Mouse (Mus musculus) ES-CJ7 (cell line): ENCODE measurements at regions not wholly inside any gene's neighbourhood (a gene's known extent, or its start where the extent isn't known, plus 50 kb on each side); places are given as distances from the start of the nearest gene placed in this dataset.

Source experiments
- DNase-seq: peaks from one replicate; pipeline ENCODE4 v3.0.0; 2011; ENCODE audit warnings: low read depth, low spot score

DNA sequence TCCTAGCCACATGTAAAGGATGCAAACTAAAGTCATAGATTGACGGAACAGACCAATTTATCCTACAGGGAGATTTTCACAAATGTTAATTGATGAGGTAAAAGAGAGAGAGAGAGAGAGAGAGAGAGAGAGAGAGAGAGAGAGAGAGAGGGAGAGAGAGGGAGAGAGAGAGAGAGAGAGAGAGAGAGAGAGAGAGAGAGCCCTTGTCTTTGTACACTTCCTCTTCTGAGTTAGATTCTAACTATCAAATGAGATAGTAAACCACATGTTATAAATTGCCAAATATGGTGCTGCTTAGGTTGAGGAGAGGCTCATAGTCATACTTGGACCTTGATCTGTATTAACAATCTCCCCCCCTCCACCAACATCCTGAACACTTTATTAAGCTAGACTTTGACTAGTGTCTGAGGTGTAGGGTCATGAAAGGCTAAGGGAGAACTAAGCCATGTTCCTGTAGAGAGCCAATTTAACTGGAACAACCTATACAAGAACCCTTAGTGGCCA, 1412.2 kb downstream of the Gsdmc2 start:
- DNase-seq: no peak

DNA sequence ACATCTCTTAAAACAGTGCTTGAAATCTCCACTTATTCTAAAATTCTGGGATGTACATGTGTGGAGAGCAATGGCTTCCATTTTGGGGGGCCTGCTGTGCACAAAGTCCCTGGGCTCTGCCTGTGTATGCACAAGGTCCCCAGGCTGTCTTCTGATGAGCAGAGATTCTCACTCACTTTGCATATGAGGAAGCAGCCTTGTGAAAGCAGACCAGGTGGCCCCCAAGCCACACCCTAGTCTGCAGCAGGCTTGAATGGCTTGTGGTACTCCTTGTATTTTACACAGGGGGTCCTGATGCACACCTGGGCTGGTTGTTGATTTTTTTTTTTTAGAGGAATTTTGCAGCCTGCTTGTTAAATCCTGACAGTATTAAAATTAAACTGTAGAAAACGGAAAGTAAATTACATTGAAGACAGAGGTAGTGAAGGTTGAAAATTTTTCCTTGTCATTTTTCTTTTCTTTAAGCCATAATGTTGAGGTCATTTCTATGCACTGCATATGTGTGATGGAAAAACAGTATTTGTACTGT, 1413.8 kb downstream of the Gsdmc2 start:
- DNase-seq: peak; percentile 42

DNA sequence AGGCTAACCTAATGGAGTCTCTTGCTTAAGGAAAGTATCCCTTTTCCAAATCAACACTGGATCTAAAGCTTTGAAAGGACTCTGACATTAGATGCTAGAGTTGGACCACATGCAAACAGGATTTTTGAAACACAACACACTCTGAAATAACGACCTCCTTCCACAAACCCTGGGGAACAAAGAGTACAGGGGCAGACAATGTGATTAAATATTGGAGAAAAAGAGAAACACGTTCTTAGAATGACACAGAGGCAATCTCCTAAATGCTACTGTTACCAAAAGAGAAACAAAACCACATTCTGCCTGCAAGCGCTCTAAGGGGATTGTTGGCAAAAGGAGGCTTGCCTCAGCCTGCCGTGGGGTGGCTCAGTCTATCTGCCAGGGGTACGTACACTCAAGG, 1422.0 kb downstream of the Gsdmc2 start:
- no peak for DNase-seq

DNA sequence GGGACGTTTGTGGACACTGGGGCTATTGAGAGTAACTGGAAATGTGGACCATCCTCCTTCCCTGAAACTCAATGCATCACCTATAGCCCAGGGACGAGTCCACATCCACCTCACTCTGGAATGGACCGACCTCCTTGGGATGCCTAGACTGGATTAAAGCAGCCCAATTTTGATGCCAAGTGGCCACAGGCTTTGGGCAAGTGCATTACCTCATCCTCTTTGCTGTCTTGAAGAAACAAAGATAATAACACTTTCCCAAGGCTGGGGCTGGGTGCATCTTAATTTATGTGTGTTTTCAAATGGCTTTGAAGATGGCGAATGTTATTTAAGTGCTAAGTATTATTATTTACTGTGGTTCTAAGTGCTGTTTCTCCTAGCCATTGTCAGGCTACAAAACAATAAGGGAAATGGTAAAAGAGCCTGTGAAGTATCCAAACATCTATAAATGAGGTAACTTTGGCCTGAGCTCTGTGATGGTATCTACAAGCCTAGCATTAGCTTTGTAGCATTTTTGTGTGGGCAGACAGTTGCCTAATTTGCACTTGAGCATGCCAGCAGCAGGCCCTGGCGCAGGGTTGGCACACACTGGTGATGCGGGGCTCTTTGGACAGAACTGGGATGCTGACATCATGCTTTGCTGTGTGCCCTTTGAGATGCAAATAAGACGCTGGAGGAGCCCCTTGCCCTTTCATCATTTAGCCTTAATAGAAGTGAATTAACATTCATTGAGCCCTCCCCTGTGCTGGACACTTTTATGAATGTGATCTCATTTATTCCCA, 1423.7 kb downstream of the Gsdmc2 start:
- no peak for DNase-seq

DNA sequence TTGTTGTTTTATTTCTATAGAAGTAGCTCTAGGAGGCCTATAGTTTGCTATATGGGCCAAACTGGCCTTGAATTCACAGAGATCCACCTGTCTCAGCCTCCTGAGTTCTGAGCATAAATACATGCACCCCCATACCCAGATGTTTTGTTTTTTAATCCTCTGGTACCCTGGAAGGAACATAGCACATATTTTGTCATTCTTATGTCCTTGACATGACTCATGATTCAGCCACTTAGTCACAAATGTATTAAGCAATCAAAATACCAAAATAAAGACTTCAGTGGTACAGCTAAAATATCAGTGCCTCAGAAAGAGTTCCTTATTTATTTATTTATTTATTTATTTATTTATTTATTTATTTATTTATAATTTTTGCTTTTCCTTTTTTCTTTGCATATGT, 1428.3 kb downstream of the Gsdmc2 start:
- no peak for DNase-seq

DNA sequence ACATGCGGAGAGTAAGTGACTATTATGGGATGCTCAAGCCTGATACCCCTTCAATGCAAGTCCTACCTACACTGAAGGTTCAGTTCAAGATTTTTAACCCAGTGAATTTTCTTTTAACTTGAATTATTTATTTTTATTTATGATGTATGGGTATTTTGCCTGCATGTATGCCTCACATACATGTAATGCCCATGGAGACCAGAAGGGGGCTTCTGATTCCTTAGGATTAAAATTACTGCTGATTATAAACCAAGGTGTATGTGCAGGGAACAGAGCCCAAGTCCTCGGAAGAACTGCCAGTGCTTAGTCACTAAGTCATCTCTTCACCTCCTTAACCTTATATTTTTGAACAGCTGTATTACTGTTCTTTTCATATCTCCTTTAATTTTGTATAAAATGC, 1431.3 kb downstream of the Gsdmc2 start:
- DNase-seq: peak; percentile 10

DNA sequence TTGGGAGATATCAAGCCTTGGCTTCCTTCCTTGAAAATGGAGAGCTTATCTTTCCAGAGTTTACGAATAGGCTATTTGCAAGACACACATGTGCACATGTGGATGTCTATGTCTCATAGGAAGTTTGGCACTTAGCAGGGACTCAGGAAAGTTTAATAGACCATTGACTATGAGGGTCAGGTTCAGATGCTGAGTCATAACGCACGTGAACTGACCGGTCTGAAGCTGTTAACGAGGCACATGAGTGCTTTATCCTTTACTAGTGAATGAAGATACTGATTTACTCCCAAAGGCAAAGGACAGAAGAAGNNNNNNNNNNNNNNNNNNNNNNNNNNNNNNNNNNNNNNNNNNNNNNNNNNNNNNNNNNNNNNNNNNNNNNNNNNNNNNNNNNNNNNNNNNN, 1442.8 kb downstream of the Gsdmc2 start:
- DNase-seq: no peak

DNA sequence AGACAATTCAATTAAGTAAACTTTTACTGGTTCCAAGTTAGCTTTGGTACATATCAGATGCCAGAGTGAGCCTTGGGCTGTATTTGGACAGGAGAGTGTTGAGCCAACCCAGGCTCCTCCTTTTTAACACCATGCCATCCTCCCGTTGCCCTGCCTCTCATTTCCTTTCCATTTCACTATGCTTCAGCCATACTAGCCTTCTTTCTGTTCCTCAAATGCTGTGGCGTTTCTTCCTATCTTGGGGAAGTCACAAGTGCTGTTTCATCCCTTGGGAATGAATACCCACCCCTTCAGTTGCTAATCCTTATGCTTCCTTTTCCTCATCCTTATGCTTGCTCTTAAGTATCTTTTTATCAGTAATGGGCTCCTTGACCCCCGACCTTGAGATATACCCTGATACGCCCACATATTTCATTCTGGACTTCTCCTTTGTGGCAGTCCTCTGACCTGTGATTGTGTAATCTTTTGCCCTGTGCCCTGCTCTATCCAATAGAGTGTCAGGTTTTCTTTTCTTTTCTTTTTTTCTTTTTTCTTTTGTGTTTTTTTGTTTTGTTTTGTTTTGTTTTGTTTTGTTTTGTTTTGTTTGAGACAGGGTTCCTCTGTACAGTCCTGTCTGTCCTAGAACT, 1443.9 kb downstream of the Gsdmc2 start:
- DNase-seq: no peak

DNA sequence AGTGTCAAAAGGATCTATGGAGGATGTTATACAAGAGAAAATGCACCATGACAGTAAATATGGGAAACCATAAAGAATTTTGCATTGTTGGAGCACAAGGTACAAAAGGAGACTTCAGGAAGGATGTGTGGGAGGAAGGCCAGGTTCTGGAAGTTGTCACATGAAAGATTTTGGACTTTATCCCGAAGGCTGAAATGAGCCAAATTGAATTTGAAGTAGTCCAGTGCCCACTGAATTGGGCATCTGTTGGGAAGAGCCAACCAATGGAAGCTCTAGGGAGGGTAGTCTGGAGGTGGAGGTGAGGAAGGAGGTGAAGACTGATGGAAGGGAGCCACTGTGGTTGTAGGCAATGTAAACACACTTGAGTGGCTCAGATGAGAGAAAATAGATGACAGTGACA, 1445.6 kb downstream of the Gsdmc2 start:
- DNase-seq: no peak

DNA sequence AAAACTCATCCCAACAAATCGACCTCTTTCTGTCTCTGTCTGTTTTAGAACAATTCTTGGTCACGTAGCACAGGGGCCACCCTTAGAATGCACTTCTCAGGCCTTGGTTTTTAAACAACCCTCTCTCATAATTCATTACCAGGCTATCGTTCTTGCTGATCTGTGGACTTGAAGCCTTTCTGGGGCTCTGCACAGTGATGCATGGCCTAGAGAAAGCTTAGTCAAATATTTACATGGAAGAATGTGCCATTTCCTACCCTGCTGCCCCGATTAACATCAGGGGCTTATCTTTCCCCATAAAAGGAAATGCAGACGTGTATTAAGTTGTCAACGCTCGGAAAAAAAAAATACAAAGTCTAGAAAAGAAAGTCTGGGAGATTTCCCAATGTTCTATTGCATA, 1448.0 kb downstream of the Gsdmc2 start:
- DNase-seq: no peak

DNA sequence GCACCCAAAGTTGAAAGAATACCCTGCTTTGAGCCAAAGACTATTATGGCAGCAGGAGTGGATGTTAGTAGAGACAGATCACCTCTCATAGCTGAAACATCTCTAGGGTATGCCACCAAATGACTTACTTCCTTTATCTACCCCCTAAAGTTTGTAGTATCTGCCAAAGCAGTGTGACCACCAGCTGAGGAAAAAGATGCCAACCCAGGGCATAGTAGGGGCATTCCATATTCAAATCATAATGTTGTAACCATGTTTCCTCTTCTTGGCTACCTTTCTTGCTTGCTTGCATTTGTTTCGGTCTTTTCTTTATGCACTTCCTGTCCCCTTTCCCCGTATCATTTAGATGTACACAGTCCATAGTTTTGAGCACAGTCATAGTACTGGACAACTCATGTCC, 1449.6 kb downstream of the Gsdmc2 start:
- no peak for DNase-seq

DNA sequence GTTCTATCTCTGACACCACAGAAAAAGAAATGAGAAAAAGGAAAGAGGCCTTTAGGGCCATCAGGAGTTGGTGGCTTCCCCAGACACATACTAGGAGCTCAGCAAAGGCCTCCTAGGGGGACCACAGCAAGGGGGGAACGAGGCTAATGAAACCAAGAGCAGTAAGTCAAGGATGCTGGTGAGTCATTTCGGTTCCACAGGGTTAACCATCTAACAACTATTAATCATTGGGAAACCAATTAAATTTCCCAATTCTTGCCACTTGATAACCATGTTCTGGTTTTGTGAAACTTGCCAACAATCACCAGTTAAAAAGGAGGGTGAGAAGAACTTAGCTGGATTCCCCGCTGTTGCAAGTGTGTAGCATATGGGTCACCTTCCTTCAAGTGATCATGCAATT, 1451.6 kb downstream of the Gsdmc2 start:
- no peak for DNase-seq

DNA sequence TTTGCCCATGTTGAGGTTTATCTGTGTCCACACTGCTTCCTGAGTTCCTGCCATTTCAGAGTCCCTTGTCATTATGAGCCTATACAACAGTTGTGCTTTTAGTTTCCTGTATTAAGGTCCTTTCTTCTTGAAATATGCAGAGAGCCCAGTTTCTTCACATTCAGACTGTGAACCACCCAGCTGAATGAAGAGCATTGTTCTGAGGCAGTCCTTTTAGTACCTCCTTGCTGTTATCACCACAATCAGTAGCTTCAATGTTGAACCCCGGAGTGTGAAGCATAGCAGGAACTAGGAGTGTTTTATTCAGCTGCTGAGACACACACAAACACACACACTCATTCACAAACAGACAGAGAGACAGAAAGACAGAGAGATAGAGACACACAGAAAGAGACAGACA, 1452.1 kb downstream of the Gsdmc2 start:
- no peak for DNase-seq

DNA sequence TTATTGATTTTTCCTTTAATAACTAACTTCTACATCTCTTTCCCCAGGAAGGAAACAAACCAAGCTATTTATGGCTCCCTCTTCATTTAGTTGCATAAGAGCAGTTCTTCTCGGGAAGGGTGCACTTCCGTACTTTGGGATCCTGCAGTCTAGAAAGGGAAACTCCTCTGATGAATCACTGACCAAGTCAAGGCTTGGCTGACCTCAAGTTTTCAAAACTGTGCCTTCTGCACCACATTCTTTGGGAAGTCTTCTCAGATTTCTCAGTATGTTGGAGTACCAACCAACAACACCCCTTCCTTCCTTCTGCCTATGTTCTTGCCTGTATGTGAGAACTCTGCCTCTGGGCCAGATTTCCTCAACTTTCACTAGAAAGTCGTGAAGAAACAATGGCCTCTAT, 1452.6 kb downstream of the Gsdmc2 start:
- DNase-seq: no peak

DNA sequence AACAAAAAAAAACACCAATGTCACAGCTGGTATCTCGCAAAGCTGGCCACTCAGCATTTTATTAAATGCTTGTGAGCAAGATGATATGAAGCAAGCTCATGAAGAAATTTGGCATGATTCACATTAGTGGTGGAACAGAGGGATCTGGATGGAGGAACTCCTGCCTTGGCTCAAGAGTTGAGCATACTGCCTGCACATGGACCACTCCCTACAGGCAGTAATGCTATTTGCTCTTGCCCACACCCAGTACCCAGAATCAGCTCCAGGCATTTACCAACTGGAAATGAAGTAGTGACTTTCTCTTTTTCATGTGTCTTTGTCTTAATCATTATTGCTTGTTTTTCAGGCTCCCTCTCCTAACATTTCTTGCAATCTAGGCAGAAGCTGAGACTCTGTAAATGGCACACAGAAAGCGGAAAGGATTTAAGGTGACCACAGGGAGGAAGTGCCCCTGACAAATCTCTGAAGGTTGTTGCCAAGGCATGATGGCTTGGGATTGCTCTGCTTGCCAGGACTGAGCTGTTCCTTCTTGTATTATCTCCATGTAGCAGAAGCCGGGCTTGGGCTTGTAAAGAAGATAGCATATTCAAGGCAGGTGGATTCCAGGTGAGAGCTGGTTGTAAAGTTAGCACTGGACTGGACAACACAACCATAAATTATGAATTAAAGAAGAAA, 1455.4 kb downstream of the Gsdmc2 start:
- no peak for DNase-seq

DNA sequence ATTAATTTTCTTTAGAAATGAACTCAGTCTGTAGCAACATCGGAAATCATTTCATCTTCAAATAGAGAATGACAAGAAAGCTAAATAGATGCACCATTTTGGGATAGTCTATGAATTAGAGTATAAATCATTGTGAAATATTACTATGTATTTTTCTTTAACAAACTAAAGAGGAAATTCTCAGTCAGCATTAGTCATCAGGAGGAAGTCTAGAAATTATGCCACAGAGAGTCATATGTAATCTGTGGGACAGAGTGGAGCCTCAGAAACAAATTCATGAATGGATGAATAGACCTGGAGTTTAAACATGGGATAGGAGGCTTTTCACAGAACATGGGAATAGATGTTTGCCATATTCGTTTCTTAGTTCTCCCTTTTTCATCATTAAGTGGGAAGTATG, 1459.4 kb upstream of the A1bg start:
- no peak for DNase-seq

DNA sequence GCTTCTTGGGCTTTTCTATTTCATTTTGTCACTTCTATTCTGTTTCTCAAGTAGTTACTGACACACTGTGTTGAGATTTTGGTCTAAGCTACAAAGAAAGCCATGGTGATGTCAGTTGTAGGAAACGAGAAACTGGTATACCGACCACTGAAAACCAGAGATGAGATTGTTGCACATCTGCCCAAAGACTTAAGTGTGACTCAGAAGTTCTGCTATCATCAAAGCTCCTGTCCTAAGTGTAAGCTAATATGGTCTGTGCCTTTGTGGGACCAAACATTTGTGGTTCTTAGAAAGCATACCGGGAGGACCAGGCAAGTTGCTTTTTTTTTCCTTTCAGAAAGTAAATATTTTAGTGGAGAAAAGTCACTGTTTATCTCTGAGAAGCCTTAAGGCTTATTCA, 1451.8 kb upstream of the A1bg start:
- no peak for DNase-seq

DNA sequence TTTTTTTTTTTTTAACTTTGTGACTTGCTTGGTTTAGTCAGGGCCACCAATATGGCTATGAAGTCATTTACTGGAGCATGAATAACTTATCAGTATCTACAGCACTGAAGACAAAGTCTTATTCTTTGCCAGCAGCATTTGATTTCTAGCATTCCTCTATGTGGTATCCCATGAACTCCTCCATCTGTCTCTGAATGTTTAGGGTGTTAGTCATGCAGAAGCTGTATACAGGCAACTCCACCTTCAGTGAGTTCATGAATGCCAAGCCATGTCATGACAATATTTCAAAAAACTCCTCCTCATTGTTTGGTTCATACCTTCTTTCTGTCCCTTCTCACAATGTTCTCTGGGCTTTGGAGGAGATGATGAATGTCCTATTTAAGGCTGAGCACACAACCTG, 1438.4 kb upstream of the A1bg start:
- no peak for DNase-seq

DNA sequence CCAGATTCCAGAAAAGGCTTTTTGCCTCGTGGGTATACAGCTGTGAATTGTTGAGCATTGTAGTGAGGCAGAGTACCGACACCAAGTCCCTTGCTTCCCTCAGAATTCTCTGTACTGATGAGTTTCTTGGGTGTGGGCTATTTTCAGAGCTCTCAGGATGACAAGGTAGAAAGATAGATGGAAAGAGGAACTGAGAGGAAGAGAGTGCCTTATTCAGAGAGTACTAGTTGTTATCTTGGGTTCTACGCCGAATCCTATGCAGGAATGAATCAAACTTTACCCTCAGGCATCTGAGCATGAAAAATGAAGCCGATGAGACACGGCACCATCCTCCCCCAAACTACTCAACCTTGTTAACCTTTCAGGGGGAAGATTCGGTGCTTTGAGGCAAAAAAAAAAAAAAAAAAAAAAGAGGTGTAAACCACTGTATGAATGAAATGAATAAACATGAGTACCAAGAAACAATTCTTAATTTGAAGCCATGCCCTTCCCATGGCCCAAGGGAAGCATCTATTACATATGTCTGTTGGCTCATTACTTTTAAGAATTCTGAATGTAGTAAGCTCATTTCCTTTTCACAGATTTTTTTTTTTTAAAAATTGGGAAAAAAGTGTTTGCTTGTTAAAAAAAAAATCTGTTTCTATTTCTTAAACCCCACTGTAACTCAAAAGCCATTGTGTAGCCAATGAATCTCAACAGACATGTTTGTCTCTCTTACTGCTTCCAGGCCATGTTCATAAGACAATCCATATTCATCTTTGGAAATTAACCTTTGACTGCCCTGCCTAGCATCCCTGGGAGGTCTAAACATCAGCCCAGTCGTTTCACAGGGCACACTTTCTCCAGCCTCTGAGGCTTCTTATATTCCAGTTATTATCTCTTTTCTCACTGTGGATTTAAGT, 1435.8 kb upstream of the A1bg start:
- DNase-seq: no peak

DNA sequence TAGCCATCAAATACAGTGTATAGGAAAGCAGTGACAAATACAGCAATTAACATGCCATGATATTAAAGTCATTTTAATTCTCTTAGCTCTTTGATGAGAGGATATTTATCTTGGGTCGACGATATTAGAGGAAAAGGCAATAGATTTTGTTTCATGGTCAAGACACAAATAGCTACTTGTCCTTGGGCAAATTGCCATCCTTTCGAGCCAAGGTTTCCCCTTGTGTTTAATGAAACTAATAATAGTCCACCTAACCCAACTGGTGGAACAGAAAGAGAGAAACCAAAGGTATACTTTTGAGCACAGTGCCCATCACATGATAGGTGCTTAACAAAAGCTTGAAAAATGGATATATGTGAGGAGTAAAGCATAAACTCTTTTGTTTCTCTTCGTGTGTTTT, 1431.0 kb upstream of the A1bg start:
- DNase-seq: no peak
